Mouse (Mus musculus): ENCODE data around the gene Arhgef17.

The Arhgef17 gene

DNA sequence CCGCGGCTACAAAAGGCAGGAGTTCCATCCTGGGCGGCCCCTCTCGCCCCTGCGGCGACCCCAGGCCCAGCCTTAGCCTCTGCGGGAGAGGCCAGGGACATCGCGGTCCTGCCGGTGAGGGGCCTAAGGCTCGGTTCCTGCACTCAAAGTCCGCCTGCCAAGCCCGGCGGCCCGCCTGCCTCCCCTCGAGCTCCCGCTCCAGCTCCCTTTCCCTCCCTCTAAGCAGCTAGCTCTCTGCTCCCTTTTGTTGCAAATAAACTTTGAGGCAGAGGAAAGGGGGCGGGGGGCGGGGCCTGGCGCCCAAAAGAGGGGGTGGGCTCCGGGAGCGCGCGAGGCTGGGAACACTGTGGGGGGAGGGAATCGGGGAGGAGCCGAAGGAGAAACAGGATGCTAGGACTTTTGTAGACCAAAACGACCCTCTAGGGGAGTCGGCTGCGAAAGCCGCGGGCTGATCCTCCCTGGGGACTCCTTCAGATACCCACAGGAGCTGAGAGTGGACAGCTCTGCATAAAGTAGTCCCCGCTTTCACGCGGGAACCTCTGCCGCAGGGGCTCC, at the start of gene Arhgef17:
TSS of gene Arhgef17 (minus strand) at position 182 of the 555 bp plus-strand sequence.
- DNase-seq (ENCODE audit: extremely low spot score): peak; percentile 94

DNA sequence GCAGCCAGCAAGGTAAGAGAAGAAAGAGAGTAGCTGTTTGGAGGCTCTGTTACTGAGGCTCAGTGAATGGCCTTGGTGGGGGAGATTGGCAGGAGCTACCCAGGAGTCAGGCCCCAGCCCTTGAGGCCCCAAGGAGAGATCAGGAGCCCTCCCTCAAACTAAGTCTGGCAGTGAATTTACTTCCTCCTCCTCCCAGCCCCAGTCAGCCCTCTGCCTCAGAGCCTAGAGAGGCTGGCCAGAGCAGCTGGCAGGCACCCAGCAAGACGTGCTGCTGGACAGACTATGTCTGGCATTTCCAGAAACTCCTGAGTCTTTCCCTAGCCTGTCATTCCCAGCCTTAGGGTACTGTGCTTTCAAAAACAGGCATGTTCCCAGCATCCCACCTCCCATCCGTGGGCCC, 47.3 kb upstream of the Arhgef17 start:
- DNase-seq (ENCODE audit: extremely low spot score): no peak

DNA sequence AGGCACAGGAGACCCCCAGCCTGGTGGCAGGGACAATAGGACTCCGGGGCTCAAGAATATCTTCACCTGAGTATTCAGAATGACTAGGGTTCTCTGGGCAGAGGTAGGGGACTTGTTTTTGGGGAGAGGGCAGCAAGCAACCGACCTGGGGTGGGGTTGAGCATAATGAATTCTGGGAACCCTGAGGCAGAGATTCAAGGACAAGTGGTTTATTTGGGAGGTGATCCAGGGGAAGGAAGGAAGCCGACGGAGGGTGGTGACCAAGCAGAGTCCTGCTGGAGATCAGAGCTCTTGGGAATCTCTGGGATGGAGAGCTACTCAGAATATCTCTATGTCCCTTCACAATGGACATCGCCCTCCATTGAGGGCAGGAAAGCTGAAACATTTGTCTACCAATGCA, 46.3 kb upstream of the Arhgef17 start:
- no peak for DNase-seq (ENCODE audit: extremely low spot score)

DNA sequence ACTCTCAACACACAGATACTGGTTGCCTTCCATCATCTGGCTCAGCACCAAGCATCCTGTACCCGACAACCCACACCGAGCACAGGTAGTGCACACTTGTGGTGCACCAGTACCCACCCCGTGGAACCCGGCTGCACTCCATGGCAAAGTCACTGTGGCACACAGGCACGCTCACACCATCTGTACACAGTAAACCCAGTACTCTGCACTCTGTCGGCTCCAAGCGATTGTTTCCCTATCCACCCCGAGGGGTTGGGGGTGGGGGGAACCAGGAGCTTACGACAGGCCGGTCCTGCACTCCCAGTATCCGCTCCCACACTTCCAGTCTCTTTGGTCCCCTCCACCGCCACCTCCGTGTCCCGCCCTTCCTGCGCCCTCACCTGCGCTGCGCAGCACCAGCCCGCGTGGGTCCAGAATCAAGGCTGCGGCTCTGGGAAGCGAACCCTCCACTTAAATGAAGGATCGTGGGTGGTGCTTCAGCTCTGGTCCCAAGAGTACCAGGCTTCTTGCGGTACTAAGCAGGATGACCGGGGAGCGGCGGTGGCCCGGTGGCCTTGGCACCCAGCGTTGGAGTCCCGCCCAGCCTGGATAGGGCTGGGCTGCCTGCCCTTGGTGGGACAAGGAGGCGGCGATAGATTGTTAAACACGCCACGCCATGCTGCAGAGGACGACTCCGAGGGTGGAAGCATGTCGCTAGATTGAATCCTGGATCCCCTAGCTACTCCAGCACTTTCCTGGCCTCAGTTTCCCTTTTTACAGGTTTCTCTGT, 42.4 kb upstream of the Arhgef17 start, which contains the start of gene P2ry6:
TSS of gene P2ry6 (minus strand) at position 515 of the 769 bp plus-strand sequence.
- DNase-seq (ENCODE audit: extremely low spot score): no peak

GRCm38 (mm10) chr7:100972875-100973274, 41.0 kb upstream of the Arhgef17 start:
- no peak for DNase-seq (ENCODE audit: extremely low spot score)

- DNase-seq (ENCODE audit: extremely low spot score): no peak
Measured at GRCm38 (mm10) chr7:100968874-100969659, 37.2 kb upstream of the Arhgef17 start.

- no peak for DNase-seq (ENCODE audit: extremely low spot score)
Measured at GRCm38 (mm10) chr7:100968376-100968775, 36.5 kb upstream of the Arhgef17 start.

DNA sequence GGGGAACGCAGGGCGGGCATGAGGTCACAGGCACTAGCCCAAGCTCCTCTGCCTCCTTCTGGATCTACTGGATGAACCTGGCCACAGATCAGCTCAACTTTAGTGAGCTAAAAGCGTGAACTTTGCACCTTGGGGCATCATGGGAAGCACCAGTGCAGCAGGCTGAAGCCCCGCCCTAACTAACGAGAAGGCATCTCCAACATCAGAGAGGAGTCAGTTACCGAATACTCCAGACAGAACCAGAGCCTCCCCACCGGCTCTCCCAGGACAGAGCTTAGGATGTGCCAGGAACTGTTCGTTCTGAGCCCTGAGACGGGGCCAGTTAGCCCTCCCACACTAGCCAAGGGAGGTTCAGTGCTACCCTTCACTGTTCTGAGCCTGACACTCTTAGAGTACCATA, 35.9 kb upstream of the Arhgef17 start:
- no peak for DNase-seq (ENCODE audit: extremely low spot score)

DNA sequence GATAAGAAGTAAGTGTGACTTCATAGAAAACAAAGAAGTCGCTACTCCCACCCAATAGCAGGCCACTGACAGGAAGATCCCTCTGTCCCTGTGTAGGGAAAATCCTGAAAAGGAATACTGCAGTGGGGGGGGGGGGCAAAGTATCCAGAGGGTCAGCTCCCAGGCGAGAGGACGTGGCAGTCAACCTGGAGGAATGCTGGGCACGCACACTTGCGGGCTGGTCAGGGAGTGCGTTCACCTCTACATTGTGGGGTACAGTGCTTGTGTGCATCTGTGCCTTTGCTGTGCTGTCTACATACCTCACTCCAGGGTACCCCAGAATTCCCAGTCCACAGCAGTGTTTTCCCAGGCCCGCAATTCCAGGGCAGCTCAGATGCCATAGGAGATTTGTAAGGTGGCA, 34.1 kb upstream of the Arhgef17 start:
- no peak for DNase-seq (ENCODE audit: extremely low spot score)

DNA sequence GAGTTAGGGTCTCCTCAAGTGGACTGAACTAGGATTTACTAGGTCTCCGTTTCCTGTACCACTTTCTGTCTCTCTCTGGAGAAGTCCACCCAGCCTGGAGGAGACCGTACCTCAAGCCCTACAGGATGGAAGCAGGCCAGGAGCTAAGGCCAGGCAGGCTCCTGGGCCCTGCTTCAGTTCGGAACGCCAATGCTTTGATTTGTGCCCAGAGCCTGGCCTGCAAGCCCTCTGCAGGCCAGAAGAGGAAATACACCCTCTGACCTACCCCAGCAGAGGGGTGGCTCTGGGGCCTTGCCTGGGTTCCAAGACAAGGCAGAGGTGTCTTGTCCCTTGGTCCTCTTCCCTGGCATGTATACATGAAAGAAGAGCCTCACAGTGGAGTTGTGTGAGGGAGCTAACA, 33.2 kb upstream of the Arhgef17 start:
- peak; percentile 33 for DNase-seq (ENCODE audit: extremely low spot score)

DNA sequence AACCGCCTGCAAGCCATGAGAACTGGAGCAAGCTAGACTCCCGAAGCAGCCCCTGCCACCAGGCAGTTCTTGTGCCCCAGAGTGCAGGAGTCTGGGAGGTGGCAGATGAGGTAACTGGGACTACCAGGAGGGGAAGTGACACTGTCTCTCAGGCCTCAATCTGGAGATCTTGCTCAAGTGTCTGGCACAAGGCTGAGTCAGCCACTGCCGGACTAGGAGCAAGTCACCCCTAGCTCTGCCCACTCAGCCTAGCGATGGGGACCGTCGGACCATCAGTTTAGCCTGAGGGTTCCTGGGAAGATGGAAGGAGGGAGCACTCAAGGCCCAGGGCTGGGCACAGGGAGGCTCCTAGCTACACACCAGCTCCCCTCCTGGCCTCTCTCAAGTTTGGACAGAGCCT, 32.3 kb upstream of the Arhgef17 start:
- DNase-seq (ENCODE audit: extremely low spot score): no peak

DNA sequence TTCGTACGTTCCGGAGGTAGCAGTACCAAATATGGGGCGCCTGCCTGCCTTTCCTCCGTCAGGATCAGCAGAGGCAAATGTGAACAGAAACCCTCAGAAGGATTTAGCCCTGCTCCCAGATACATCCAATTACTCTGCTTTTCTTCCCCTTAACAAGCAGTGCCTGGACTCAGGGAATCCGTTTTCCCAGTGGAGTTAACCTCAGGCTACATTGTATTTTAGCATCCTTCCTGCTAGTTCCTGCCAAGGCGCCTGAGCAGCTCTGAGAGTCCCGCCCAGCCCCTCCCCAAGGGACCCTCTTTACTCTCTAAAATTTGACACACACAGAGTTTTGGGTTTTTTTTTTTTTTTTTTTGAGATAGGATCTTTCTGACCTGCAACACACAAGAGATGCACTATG, 31.5 kb upstream of the Arhgef17 start:
- DNase-seq (ENCODE audit: extremely low spot score): no peak

DNA sequence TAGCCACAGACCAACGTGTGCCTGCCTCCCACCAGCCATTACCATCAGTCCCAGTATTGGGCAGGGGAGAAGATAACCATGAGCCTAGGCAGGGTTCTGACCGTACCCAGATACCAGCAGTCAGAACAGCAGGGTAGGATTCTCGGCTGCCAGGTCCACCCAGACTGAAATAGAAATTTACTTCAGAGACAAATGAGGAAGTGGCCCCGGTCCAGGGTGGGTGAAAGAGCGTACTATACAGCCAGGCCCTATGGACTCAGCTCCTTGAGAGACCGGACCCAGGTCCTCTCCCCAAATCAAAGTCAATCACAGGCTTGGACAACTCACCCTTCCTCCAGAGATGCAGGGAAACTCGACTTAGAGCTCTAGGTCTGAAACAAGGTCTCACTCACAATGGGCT, 29.2 kb upstream of the Arhgef17 start:
- DNase-seq (ENCODE audit: extremely low spot score): no peak

- no peak for DNase-seq (ENCODE audit: extremely low spot score)
Measured at GRCm38 (mm10) chr7:100960462-100960861, 28.6 kb upstream of the Arhgef17 start.

DNA sequence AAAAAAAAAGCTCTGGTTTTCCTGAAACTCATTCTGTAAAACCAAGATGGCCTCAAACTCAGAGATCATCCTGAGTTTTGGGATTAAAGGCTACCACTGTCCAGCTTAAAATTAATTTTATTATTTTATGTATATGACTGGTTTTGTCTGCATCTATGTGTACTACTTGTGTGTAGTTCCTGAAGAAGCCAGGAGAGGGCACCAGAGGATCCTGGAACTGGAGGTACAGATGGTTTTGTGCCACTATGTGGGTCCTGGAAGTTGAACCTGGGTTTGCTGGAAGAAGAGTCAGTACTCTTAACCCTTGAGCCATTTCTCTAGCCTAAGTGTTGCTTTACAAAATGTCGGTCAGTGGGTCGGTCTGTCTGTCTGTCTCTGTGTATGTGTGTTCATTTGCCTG, 26.5 kb upstream of the Arhgef17 start:
- no peak for DNase-seq (ENCODE audit: extremely low spot score)

DNA sequence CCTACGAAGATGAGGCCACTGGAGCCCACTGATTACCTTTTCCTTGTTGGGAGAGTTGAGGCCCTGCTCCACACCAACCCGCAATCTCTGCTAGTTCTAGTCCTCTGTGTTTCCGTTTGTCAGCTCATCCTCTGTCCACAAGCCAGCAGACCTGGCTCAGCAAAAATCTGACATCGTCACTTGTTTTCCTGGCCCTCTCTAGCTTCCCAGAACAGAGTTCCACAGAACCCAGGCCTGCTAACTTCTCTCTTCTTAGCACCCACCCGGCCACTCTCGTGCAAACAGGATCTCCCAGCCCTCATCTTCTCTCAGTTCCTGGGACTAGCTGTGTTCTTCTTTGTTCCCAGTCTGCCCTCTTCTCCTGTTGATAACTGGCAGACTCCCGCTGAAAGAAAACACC, 20.8 kb upstream of the Arhgef17 start:
- DNase-seq (ENCODE audit: extremely low spot score): no peak

DNA sequence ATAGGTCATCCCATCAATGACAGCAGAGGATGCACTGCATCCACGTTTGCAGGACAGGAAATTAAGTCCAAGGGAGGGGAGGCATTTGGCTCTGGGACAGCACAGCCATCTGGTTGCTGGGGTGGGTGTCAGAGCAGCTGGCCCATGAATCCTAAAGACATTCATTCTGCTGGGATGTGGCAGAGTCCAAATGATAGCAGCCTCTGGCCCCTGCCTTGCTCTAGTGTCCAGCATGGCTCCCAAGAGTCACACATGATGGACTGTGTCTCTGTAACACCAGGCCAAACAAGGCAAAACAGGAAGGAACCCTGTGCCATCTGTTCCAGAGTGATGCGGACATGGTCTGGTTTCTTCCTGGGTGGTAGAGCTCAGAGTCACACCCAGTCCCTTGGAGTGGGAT, 20.0 kb upstream of the Arhgef17 start:
- no peak for DNase-seq (ENCODE audit: extremely low spot score)

GRCm38 (mm10) chr7:100950481-100951010, 18.6 kb upstream of the Arhgef17 start:
- DNase-seq (ENCODE audit: extremely low spot score): no peak

DNA sequence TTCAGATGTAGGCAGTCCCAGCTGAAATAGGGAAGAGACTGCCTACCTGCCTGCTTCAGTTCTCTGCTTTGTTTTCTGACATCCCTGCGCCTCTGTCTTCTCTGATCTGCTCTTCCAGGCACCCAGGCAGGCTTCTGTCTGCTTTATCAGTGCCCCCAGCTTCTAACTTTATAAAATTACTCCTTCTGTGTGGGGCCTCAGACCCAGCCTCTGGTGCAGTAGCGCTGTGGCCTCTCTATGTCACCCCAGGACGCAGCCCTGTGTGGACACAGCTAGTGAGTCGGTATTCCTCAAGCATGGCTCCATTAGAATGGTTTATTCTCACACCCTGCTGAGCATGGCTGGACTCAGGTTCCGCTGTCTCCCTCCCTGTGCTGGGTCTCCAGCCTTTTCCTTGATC, 18.1 kb upstream of the Arhgef17 start:
- DNase-seq (ENCODE audit: extremely low spot score): no peak

- no peak for DNase-seq (ENCODE audit: extremely low spot score)
Measured at GRCm38 (mm10) chr7:100944738-100945137, 12.8 kb upstream of the Arhgef17 start.

DNA sequence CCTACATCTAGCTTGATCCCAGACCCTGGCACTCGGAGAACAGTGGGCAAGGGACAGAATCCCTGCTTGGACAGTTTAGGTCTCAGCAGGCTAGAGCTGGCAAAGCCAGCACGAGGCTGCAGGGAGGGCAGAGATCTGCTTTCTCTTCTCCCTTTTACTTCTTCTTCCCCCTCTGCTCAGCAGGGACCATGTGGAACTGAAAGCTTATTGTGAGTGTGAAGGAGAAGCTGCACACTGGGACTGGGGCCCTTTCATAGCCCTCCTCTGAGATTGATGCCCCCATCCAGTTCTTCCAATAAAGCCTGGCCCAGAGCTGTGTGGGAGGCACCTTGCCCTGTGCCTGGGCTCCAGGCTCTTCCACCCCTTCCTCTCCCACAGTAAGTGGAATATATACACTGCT, 12.4 kb upstream of the Arhgef17 start:
- no peak for DNase-seq (ENCODE audit: extremely low spot score)

- peak; percentile 76 for DNase-seq (ENCODE audit: extremely low spot score)
Measured at GRCm38 (mm10) chr7:100942789-100943615, 11.1 kb upstream of the Arhgef17 start.
